Mouse (Mus musculus) bone marrow macrophage, adult 2 months (primary cell): ENCODE measurements around the gene Safb. TPM values are rescaled to one million over a fixed set of nuclear protein-coding genes. Genes with fewer than 3 reads are reported as not detected.
"Not testable (repeated sequence)": the region's sequence is repeated elsewhere in the genome, so short reads cannot be mapped to it uniquely, and the experiment has no call there.

ENCODE experiments used
- H3K27ac ChIP-seq: 2 replicates; pipeline ENCODE4 v1.5.1; 2012; ENCODE audit warnings: low read depth, low read length; ENCODE audit not compliant: insufficient read depth
- H3K4me1 ChIP-seq: 2 replicates; pipeline ENCODE4 v1.6.1; 2012; ENCODE audit warnings: low read length; ENCODE audit not compliant: control insufficient read depth, insufficient read depth
- H3K4me3 ChIP-seq: 2 replicates; pipeline ENCODE4 v1.5.1; 2012; ENCODE audit warnings: mild to moderate bottlenecking, low read length, moderate library complexity; ENCODE audit not compliant: insufficient read depth
- CTCF ChIP-seq: IDR thresholded peaks from 2 replicates; pipeline ENCODE4 v1.5.1; 2012; ENCODE audit warnings: low read depth, mild to moderate bottlenecking, low read length, moderate library complexity
- POLR2A ChIP-seq: IDR thresholded peaks from 2 replicates; pipeline ENCODE4 v1.6.1; 2012; ENCODE audit warnings: mild to moderate bottlenecking, low read depth, low read length, borderline replicate concordance
- polyA plus RNA-seq: library from polyadenylated mRNA; stranded (reverse); fragments of >200 nt; gene quantifications from 2 replicates; pipeline ENCODE4 v1.2.4, GENCODE M21; 2012; ENCODE audit not compliant: missing spikeins, insufficient read depth, insufficient read length

Safb gene
- polyA plus RNA-seq, 1 experiment: 75.6 TPM

DNA sequence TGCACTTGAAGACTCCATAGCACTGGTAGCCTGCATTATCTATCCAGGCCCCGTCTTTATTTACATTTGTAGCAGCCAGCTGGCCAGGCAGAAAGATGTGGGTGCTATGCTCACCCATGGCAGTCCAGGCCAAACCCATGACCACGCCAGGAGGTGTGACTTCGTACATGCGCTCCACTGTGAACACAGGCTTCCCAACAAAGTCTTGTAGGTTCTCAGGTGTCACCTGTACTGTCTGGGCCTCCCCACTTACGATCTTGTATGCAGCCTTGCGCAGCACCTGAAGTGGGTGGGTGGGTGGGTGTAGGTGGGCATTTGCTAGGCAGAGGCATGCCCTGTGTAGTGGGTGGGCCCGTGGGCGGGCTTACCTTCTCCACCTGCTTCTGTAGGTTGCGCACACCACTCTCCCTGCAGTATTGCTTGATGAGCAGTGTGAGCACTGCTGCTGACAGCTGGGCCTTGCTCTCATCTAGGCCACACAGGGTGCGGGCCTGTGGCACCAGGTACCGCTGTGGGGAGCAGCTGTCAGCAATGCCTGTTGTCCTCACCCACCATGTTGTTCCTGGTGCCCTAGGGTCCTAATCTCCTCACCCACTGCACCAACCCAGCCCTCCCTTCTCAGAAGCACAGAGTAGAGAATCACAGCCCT, 30.6 kb downstream of the Safb start:
- peak overlapping the region; percentile 93 for H3K4me3 ChIP-seq
- no peak overlapping the region for H3K27ac ChIP-seq
- H3K4me1 ChIP-seq: peaks cover 24% of the 10 kb centered on the region
- TF ChIP-seq CTCF (no peak), POLR2A (no peak)

DNA sequence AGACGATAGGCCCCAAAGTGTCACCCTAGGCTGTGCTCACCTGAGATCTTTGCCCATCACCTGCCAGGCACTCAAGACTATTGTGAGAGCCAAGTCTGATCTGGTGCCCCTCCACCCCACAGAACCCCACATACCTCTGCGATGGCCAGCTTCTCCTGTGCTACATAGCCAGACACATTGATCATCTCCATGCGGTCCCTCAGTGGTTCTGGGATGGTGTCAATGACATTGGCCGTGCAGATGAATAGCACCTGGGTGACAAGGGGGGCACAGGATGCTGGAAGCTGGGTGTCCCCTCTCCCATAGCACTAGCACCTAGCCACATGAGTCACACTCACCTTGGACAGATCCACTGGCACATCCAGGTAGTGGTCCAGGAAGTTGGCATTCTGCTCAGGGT, 31.2 kb downstream of the Safb start:
- Histone ChIP-seq H3K27ac (no peak overlapping the region), H3K4me3 (no peak overlapping the region), H3K4me1 (peaks cover 18% of the 10 kb centered on the region)
- TF ChIP-seq CTCF (no peak), POLR2A (no peak)

DNA sequence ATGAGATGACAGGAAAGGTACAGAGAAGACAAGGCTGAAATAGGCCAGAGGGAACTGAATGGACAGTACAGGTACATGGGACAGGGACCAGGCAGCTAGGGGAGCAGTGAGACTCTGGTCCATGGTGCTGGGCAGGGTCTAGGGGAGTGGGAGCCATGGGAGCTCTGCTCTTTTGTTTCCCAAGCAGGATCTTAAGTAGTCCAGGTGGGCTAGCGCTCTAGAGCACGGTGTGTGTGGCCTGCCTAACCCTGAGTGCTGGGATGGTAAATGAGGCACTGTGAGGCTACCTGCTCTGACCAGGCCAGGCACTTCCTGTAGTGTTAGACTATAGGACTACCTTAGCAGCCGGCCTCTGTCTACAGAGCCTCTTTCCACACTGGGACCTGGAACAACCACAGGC, 32.1 kb downstream of the Safb start:
- no peak overlapping the region for H3K4me3 ChIP-seq
- H3K4me1 ChIP-seq: peaks cover 9% of the 10 kb centered on the region
- no peak overlapping the region for H3K27ac ChIP-seq
- TF ChIP-seq POLR2A (no peak), CTCF (no peak)

DNA sequence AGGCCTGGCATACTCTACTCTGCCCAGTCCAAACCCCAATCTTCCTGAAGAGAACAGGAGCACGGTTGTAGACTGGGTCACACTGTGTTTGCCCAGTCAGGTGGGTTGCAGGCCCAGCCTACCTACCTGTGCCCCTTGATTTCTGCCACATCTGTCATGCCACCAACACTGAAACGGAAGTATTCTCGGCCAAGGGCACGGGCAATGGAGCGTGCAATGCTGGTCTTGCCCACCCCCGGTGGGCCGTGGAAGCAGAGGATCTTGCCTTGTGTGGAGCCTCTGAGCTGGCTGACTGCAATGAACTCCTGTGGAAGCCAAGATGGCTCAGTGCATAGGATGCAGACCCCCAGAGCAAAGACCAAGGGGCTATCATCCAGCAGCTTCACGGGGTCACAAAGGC, 33.0 kb downstream of the Safb start:
- TF ChIP-seq CTCF (no peak), POLR2A (no peak)
- H3K27ac ChIP-seq: no peak overlapping the region
- H3K4me3 ChIP-seq: no peak overlapping the region
- peaks cover 5% of the 10 kb centered on the region; the same call in 1 of the 2 replicates for H3K4me1 ChIP-seq

DNA sequence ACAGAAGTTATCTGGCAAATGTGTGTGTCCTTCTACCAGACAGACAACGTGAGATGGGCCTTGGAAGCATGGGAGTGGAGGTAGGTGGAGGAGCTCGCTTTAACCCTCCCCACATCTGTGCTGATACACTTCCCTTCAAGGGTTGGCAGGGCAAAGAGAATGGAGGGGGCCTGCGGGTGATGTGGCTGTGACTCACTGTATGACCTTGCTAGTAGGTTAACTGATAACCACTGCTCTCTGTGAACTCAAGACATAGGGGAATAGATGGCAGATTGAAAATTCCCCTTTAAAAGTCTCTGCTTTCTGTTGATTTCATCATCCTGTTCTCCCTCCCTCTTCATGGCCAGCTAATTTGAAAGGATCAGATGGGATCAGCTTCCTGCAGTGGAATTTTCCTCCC, 40.9 kb downstream of the Safb start:
- no peak overlapping the region for H3K27ac ChIP-seq
- H3K4me3 ChIP-seq: peak overlapping the region; percentile 97; the same call in 1 of the 2 replicates
- H3K4me1 ChIP-seq: peaks cover 14% of the 10 kb centered on the region
- TF ChIP-seq CTCF (no peak), POLR2A (no peak)

DNA sequence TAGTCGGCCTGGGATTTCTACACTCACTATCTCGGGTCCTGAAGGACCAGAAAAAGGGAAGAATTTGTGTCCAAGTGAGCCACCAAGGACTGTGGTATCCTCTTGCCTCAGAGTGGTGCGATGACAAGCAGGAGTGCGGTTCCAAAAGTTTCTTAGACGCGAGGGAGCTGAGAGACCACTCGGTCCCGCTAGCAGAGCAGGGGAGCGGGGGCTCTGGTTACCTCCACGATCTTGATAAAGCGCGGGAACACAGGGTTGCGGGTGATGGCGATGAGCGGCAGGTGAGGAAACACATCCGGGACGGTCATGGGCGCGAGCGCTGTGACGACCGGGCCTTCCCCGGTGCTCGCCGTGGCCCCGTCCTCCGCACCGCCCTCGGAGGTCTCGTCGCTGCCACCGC, 41.6 kb downstream of the Safb start:
- peaks cover 14% of the 10 kb centered on the region for H3K4me1 ChIP-seq
- peak overlapping the region; percentile 35; the same call in 1 of the 2 replicates for H3K27ac ChIP-seq
- no peak for TF ChIP-seq POLR2A
- no peak for TF ChIP-seq CTCF
- peak overlapping the region; percentile 97 for H3K4me3 ChIP-seq

DNA sequence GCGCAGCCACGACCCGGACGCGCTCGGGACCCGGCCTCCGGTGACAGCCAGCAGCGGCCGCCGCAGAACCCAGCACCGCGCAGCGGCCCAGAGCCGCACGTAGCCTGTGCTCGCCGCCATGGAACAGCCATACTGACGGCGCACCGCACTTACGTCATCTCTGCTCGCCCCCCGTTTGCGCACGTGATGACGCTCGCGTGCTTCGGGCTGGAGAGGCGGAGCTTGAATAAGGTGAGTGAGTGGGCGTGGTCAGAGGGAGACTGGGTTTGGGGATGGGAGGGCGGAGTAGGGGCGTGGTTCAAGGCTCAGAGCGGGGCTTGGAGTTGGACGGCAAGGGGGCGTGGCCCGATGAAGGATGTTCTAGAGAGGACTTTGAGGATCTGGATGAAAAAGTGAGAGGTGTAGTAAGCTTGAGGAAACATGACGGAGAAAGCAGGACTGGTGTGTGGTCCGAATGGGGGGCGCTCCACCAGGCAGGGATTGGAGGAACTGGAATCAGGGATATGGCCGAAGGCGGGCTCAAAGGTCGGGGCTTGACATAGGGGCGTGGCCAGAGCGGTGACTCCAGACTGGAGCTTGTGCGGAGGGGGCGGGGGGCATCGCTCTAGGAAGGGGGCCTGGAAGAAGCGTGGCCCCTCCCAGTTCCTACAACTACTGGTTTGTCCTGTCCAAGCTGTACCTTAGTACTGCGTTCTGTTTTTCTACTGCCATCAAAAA, 42.3 kb downstream of the Safb start, which contains the start of gene Lonp1:
Lonp1 (minus strand) TSS at position 134 of the 717 bp plus-strand sequence.
- no peak for TF ChIP-seq CTCF
- no peak for TF ChIP-seq POLR2A
- peaks cover 14% of the 10 kb centered on the region for H3K4me1 ChIP-seq
- H3K27ac ChIP-seq: peak within 1 kb of the TSS; percentile 35

DNA sequence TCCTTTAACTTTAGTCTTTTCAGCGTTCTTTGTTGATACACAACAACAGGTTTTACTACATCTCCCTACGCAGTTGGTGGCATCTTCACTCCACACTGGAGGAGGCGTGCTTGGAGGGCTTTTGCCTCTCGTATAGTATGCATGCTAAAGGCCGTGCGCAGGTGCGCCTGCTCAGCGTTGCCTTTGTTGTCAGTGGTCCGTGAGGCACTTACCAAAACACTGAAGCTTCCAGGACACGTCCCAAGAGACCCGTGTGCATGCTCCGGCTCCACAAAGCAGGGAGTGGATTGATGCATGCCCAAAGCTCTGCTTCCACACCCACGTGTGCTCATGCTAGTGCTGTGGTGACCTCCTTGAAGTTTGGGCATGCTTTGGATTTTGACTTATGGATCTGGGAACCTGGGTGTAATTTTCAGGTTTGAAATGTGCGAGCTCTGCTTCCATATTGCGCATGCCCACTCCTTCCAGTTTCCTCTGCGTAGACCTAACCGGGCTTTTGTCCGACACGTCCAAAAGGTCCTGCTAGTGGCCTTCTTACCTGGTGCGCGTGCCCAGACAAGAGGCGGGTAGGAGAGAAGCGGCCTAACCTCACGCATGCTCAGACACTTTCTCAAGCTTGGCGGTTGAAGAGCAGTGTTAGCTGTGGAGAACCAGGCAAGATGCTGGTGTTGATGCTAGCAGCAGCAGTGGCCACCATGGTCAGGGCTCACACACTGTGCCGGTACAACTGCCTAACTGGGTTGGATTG, 43.1 kb downstream of the Safb start, which contains the start of gene Catsperd:
Catsperd (plus strand) TSS at position 614 of the 748 bp plus-strand sequence.
- Histone ChIP-seq H3K27ac (no peak within 1 kb of the TSS), H3K4me3 (peak within 1 kb of the TSS; percentile 97), H3K4me1 (peaks cover 14% of the 10 kb centered on the region)
- TF ChIP-seq POLR2A: no peak
- TF ChIP-seq CTCF: no peak

More for the DNA sequence above, 42.3 kb downstream of the Safb start, which contains the start of gene Lonp1:
- peak within 1 kb of the TSS; percentile 97 for H3K4me3 ChIP-seq

DNA sequence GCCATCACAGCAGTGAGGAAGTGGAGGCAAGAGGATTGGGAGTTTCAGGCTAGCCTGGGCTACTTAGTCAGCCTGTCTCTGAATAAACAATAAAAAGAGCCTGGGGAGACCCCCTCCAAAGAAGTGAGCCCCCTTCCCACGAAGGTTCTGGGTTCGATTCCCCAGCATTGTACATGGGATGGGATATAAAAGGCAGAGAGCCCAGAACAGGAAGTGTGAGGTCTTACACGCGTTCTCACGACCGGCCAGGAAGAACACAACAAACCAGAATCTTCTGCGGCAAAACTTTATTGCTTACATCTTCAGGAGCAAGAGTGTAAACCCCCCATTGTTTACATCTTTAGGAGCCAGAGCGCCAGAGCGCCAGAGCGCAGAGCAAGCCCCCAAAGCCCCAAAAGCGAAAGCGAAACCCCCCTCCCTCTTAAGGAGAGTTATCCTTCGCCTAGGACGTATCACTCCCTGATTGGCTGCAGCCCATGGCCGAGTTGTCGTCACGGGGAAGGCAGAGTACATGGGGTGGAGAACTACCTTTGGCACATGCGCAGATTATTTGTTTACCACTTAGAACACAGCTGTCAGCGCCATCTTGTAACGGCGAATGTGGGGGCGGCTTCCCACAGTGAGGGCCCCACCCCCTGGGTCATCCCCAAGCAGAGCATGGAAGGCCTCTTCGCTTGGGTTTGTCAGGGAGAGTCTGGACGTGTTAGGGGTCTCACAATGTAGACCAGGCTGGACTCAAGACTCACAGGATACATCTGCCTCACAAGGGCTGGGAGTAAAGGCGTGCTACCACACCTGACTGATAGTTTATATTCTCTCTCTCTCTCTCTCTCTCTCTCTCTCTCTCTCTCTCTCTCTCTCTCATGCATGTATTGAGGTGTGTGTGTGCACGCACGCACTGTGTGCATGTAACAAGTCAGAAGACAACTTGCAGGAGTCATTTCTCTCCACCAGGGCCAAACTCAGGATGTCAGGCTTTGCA, 45.5 kb downstream of the Safb start:
- not testable (repeated sequence) for H3K4me3 ChIP-seq, H3K4me1 ChIP-seq, H3K27ac ChIP-seq
